Comparison of ENCODE assay signal across 8 mouse cellular contexts in genomic region chr4:43442456-43443361, GRCm38 (mm10). TPM values are rescaled to one million over a fixed set of nuclear protein-coding genes. Genes with fewer than 3 reads are reported as not detected.
A peak's percentile ranks its signal among the peaks of the same experiment; 100 is the strongest.
DNase-seq lines count a peak whose midpoint lies in the region; ATAC-seq lines count a peak whose summit lies in the region.

No protein-coding gene starts in this region.

- DNase-seq in layer of hippocampus, adult 11-12 months (ENCODE audit: low spot score), result peak; percentile 68
- DNase-seq in layer of hippocampus, adult 9-10 months (ENCODE audit: low spot score), result no peak
- DNase-seq in embryo, embryonic 10 days (ENCODE audit: low spot score), result peak; percentile 68
- peak; percentile 71 for DNase-seq in gastrocnemius, postnatal 25 days
- DNase-seq in kidney, adult 18-20 months, result peak; percentile 79
- peak; percentile 89 for DNase-seq in midbrain, embryonic 14.5 days
- peak; percentile 46 to 77 for DNase-seq in spleen, postnatal 10 days (ENCODE audit: low spot score in 2 of 2)

- H3K27me3 ChIP-seq in limb, embryonic 13.5 days, result no peaks in the 10 kb centered on the region
- no peaks in the 10 kb centered on the region for H3K27me3 ChIP-seq in midbrain, embryonic 14.5 days (ENCODE audit: control insufficient read depth, insufficient read depth, low read length)

- peaks cover 30% of the 10 kb centered on the region for H3K36me3 ChIP-seq in limb, embryonic 13.5 days
- peaks cover 30% of the 10 kb centered on the region for H3K36me3 ChIP-seq in midbrain, embryonic 14.5 days (ENCODE audit: control insufficient read depth, insufficient read depth, low read length)

- H3K27ac ChIP-seq in limb, embryonic 13.5 days, result peak overlapping the region; percentile 95
- peak overlapping the region; percentile 95 for H3K27ac ChIP-seq in midbrain, embryonic 14.5 days (replicated peaks; ENCODE audit: low read depth, low read length)

- peak; percentile 66 for ATAC-seq in limb, embryonic 13.5 days (ENCODE audit: low FRiP score, low read depth)
- peak; percentile 72 for ATAC-seq in midbrain, embryonic 14.5 days (ENCODE audit: low FRiP score, low TSS enrichment)

- H3K4me2 ChIP-seq in limb, embryonic 13.5 days (replicated peaks), result peak overlapping the region; percentile 89
- peak overlapping the region; percentile 83 for H3K4me2 ChIP-seq in midbrain, embryonic 14.5 days (ENCODE audit: low read length)

- peak overlapping the region; percentile 98 for H3K4me3 ChIP-seq in limb, embryonic 13.5 days
- peak overlapping the region; percentile 87 for H3K4me3 ChIP-seq in midbrain, embryonic 14.5 days (replicated peaks; ENCODE audit: low read depth, low read length)

- WGBS in limb, embryonic 13.5 days, result under 1% methylated on average over 78 of the region's 88 CpGs
- WGBS in midbrain, embryonic 14.5 days, result under 1% methylated on average over 88 of the region's 88 CpGs

- peak overlapping the region; percentile 98 for H3K9ac ChIP-seq in limb, embryonic 13.5 days
- peak overlapping the region; percentile 98 for H3K9ac ChIP-seq in midbrain, embryonic 14.5 days (replicated peaks; ENCODE audit: low read length)

- peaks cover 16% of the 10 kb centered on the region for H3K4me1 ChIP-seq in limb, embryonic 13.5 days
- peaks cover 13% of the 10 kb centered on the region for H3K4me1 ChIP-seq in midbrain, embryonic 14.5 days (ENCODE audit: control insufficient read depth, insufficient read depth, low read length)

- no peaks in the 10 kb centered on the region for H3K9me3 ChIP-seq in limb, embryonic 13.5 days
- no peaks in the 10 kb centered on the region for H3K9me3 ChIP-seq in midbrain, embryonic 14.5 days (ENCODE audit: control insufficient read depth, low read length)

RNA-seq across cellular contexts. Expression of gene Tesk1, which starts 1.0 kb away (rescaled TPM):
- 10 to 100 TPM; 41.7 to 47.2 TPM for total RNA-seq in gastrocnemius, postnatal 25 days (2021)
- 7.7 and 10.3 TPM in 2 replicates for polyA plus RNA-seq in limb, embryonic 13.5 days (2015; fragmentation: Nextera tagmentation; extraction: Ambion mirVana)
- polyA plus RNA-seq in midbrain, embryonic 14.5 days (2014; fragmentation: Nextera tagmentation; extraction: Ambion mirVana), result 20.9 and 21.2 TPM in 2 replicates

RNA-seq across cellular contexts. Expression of gene Cd72, which starts 11.7 kb away (rescaled TPM):
- not detected for total RNA-seq in gastrocnemius, postnatal 25 days (2021)
- 3.0 and 4.2 TPM in 2 replicates for polyA plus RNA-seq in limb, embryonic 13.5 days (2015; fragmentation: Nextera tagmentation; extraction: Ambion mirVana)
- polyA plus RNA-seq in midbrain, embryonic 14.5 days (2014; fragmentation: Nextera tagmentation; extraction: Ambion mirVana), result 7.9 and 12.9 TPM in 2 replicates

RNA-seq across cellular contexts. Expression of gene Fam166b, which starts 13.8 kb away (rescaled TPM):
- not detected for total RNA-seq in gastrocnemius, postnatal 25 days (2021)
- polyA plus RNA-seq in limb, embryonic 13.5 days (2015; fragmentation: Nextera tagmentation; extraction: Ambion mirVana), result not detected in 2 replicates
- 0.46 and 0.76 TPM in 2 replicates for polyA plus RNA-seq in midbrain, embryonic 14.5 days (2014; fragmentation: Nextera tagmentation; extraction: Ambion mirVana)

RNA-seq across cellular contexts. Expression of gene Sit1, which starts 40.8 kb away (rescaled TPM):
- not detected for total RNA-seq in gastrocnemius, postnatal 25 days (2021)
- polyA plus RNA-seq in limb, embryonic 13.5 days (2015; fragmentation: Nextera tagmentation; extraction: Ambion mirVana), result not detected in 2 replicates
- polyA plus RNA-seq in midbrain, embryonic 14.5 days (2014; fragmentation: Nextera tagmentation; extraction: Ambion mirVana), result not detected in 2 replicates

RNA-seq across cellular contexts. Expression of gene Ccdc107, which starts 50.0 kb away (rescaled TPM):
- 10 to 100 TPM; 21.9 to 26.8 TPM for total RNA-seq in gastrocnemius, postnatal 25 days (2021)
- polyA plus RNA-seq in limb, embryonic 13.5 days (2015; fragmentation: Nextera tagmentation; extraction: Ambion mirVana), result 71.6 and 74.3 TPM in 2 replicates
- 68.1 and 80.6 TPM in 2 replicates for polyA plus RNA-seq in midbrain, embryonic 14.5 days (2014; fragmentation: Nextera tagmentation; extraction: Ambion mirVana)
